Mouse (Mus musculus): Measurements from ENCODE around the gene Ptprn2. TPM values are rescaled to one million over a fixed set of nuclear protein-coding genes. Genes with fewer than 3 reads are reported as not detected.

The Ptprn2 gene
- total RNA-seq, 2 experiments from 2014 or later: 13.1 to 17.2 TPM

- DNase-seq: no peak
Measured at GRCm38 (mm10) chr12:117224036-117224435, 738.5 kb downstream of the Ptprn2 start.

- DNase-seq: no peak
Measured at GRCm38 (mm10) chr12:117227236-117227635, 741.7 kb downstream of the Ptprn2 start.

DNA sequence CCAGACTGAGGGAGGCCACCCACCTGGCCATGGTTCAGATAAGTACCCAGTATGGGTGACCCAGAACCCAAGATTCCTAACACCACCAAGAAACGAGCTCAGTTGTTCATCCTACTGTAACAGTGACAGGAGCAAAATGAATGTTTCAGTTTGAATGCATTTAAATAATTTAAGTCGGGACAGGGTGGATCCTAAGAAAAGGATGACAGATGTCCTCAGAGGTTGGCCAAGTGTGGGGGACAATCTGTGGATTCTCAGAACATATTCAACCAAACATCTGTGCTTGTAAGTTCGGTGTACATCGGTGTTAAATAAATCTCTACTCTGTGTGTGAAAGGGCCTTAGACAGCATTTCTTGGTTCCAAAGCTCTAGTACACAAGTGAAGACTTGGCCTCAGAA, 743.9 kb downstream of the Ptprn2 start:
- DNase-seq: no peak

DNA sequence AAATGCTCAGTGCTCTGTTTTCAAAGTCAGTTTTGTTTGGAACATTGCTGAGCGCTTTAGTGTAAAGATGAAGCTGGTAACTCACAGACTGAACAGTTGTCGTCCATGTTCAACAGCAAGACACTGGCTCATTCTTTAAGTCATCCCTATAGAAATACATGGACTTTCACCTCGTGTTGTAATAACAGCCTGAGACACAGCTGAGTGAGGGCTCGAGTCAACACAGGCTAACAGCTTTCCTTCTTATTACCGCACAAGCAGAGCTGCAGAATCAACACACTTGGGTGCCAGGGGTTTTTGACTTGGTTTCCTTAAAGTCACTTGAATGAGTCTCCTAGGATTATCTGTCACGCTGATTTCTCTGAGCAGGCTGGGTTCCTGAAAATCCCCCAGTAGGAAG, 744.8 kb downstream of the Ptprn2 start:
- DNase-seq: no peak

GRCm38 (mm10) chr12:117231850-117232249, 746.3 kb downstream of the Ptprn2 start:
- no peak for DNase-seq

- no peak for DNase-seq
Measured at GRCm38 (mm10) chr12:117235114-117235513, 749.6 kb downstream of the Ptprn2 start.

DNA sequence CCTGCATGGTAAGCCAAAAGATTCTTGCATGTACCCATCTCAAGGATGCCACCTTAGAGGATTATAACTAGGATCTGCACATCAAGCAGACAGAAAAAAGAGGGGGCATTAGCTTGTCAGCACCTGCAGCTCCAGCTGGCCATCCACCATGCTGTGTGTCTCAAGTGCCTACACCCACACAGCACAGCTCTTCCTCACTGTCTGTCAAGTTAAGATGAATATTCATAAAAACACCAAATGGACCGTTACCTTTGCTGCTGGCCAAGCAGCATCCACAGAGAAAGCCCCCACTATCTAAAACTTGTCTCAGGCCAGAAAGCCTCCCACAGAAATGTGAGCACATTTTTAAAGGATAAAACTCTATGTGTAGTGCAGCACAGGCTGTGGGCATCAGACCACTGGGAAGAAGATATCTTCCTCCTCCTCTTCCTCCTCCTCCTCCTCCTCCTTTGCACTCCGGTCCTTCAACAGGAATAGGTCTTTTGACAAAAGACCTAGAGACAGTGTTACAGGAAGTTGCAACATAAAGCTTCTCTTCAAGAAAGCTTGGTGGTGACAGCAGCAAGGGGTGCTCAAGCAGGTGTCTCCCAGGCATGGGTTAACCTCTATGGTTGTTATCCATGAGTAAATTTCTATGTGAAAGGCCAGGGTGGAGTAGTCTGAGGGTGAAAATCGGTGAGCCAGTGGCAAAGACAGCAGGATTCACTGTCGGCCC, 750.7 kb downstream of the Ptprn2 start:
- DNase-seq: no peak

DNA sequence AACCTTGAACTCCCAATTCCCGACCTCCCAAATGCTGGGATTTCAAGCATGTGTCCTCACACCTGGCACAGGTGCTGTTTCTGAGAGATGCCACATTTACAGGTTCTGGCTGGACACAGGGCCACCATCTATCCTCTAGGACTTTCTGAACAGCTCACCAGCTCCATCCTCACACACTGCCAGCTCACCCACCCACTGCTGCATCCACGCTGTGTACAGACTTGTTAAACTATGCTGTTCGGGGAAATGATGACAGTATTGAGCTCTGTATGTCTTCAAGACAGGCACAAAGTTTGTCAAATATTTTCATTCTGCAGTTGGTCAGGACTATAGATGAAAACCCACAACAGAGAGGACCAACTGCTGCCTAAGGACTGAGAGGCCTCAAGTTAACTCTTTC, 751.5 kb downstream of the Ptprn2 start:
- no peak for DNase-seq

DNA sequence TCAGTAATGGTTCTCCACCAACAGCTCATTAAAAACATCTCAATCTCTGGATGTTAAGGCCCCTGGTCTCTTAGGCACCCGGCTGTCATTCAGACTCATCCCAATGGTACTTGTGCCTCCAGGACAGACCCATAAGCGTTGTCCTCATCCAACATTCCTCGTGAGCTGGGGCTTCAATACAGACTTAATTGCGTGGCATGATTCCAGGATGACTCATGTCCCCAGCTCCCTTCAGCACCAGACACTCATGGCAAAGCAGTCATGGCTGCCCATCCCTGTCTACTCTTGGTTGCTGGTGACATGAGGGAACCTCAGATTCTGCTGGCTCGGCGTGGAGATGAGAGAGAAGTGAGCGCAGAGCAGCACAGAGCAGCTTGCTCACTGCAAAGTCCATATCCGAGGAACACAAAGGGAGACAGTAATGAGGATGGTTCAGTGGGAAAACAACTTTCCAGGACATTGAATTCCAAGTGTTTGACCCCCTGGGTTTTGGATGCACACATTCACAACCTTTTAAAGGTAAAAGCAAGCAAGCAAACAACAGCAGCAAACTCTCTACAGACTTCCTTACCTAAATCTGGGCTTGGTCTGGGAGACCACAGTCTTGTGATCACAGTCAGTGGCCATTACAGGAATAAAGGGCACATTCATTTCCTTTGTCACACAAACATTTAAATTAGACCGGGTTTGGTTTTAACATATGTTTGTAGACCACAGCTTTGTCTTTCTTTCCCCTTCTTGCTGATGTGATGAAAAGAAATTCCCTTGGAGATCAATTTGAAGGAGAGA, 754.6 kb downstream of the Ptprn2 start:
- no peak for DNase-seq

- peak; percentile 43 for DNase-seq
Measured at GRCm38 (mm10) chr12:117242181-117242580, 756.7 kb downstream of the Ptprn2 start.

- DNase-seq: no peak
Measured at GRCm38 (mm10) chr12:117245885-117246478, 760.5 kb downstream of the Ptprn2 start.

DNA sequence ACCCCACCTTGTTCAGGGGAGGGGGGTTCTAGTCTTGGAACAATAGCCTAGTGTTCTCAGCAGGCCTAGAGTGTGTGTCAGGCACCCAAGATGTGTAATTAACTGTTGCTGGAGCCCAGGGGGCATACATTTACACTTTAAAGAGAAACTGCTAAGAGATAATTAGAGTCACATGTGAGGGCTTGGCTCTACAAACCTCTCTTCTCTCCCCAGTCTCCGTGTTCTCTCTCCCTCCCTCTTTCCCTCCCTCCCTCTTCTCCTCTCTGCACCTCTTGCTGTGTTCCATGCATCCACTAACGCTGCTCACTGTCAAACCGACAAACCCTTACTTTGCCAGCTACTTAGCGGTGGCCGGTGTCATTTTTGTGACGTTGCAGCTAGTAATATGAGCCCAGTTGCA, 764.9 kb downstream of the Ptprn2 start:
- DNase-seq: no peak

GRCm38 (mm10) chr12:117251663-117252425, 766.3 kb downstream of the Ptprn2 start:
- DNase-seq: no peak

DNA sequence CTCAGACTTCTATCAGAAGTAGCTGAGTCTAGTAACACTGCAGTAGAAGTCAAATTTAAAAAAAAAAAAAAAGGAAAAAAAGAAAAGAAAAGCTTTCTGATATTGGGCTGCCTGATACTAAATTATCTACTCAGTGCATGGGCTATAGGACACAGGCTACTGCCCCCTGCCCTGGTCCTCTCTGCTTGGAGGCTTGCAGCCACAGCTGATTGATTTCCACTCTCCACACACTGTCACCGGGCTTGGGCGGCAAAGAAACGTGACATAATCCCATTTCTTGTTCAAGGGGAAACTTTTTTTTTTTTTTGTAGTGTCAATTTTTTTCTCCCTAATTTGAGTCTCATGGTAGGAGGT, 766.9 kb downstream of the Ptprn2 start:
- DNase-seq: no peak

GRCm38 (mm10) chr12:117254356-117254755, 768.8 kb downstream of the Ptprn2 start:
- DNase-seq: no peak

DNA sequence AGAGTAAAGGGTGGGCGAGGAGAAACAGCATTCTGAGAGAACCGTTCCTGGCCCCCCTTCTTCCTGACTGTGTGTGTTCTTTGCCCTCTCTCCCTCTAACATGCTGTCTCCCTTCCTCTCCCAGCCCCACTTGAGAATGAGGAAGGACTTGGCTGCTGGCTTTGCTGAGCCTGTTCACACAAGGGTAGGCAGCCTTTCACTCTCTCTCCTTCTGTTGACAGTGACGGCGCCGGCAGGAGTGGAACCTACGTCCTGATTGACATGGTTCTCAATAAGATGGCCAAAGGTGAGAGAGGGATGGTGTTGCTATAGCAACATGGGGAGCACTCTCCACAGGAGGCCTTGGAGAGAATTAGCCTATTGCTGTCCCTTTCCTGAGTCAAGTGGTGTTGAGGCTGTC, 769.8 kb downstream of the Ptprn2 start:
- no peak for DNase-seq

GRCm38 (mm10) chr12:117255776-117256342, 770.3 kb downstream of the Ptprn2 start:
- no peak for DNase-seq

DNA sequence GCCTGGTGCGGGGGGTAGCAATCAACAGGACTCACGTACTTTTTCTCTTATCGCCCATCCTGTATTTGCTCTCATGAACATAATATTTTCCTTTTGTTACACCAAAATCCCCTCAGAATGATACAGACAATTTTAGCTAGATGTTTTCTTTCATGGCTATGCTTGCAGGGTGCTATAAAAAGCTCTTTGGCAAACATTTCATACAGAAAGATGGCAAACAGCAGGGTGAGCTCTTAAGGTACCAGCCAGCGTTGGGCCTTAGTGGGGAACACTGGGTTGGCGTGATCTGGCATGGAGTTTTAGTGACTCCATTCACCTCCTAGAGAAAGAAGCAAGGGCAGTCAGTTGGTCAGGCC, 771.3 kb downstream of the Ptprn2 start:
- DNase-seq: no peak

- DNase-seq: no peak
Measured at GRCm38 (mm10) chr12:117257205-117257920, 771.8 kb downstream of the Ptprn2 start.

GRCm38 (mm10) chr12:117257921-117258497, 772.5 kb downstream of the Ptprn2 start:
- no peak for DNase-seq

Data from adrenal gland, postnatal 10 days (tissue).